Mouse (Mus musculus) lung, postnatal 0 days (tissue): ENCODE data around the gene Use1. TPM values are rescaled to one million over a fixed set of nuclear protein-coding genes. Genes with fewer than 3 reads are reported as not detected.

Experiments used
- ATAC-seq: fragments of 200-750 bp; cut with Nextera tagmentation; 2 replicates; pipeline ENCODE4 v1.8.0; 2017; ENCODE audit warnings: moderate library complexity
- DNase-seq: peaks from one replicate; pipeline ENCODE4 v3.0.0-alpha.2; 2016; ENCODE audit warnings: low spot score
- H3K27ac ChIP-seq: fragments of 300-500 bp; sonication (generic); 2 replicates; pipeline ENCODE4 v1.5.1; 2014; ENCODE audit warnings: antibody characterized with exemption, mild to moderate bottlenecking, low read length, mixed read lengths
- H3K27me3 ChIP-seq: fragments of 300-500 bp; sonication (generic); replicated peaks from 2 replicates; pipeline ENCODE4 v1.6.1; 2014; ENCODE audit warnings: low read length, mixed read lengths; ENCODE audit not compliant: insufficient read depth
- H3K36me3 ChIP-seq: fragments of 300-500 bp; sonication (generic); 2 replicates; pipeline ENCODE4 v1.6.1; 2014; ENCODE audit warnings: low read length, mixed read lengths; ENCODE audit not compliant: insufficient read depth
- H3K4me1 ChIP-seq: fragments of 300-500 bp; sonication (generic); 2 replicates; pipeline ENCODE4 v1.6.1; 2014; ENCODE audit warnings: antibody characterized with exemption, low read depth, low read length, mixed read lengths; ENCODE audit not compliant: insufficient read depth
- H3K4me2 ChIP-seq: fragments of 300-500 bp; sonication (generic); replicated peaks from 2 replicates; pipeline ENCODE4 v1.6.1; 2014; ENCODE audit warnings: low read depth, mild to moderate bottlenecking, low read length, moderate library complexity, mixed read lengths
- H3K4me3 ChIP-seq: fragments of 300-500 bp; sonication (generic); 2 replicates; pipeline ENCODE4 v1.5.1; 2014; ENCODE audit warnings: low read depth, low read length
- H3K9ac ChIP-seq: fragments of 300-500 bp; sonication (generic); replicated peaks from 2 replicates; pipeline ENCODE4 v1.6.1; 2014; ENCODE audit warnings: low read depth, mild to moderate bottlenecking
- H3K9me3 ChIP-seq: fragments of 300-500 bp; sonication (generic); 2 replicates; pipeline ENCODE4 v1.6.1; 2016; ENCODE audit warnings: low read length, mixed read lengths
- CTCF ChIP-seq: IDR thresholded peaks from 2 replicates; pipeline ENCODE4 v1.5.1; 2016; ENCODE audit warnings: antibody characterized with exemption, mild to moderate bottlenecking
- EP300 ChIP-seq: IDR thresholded peaks from 2 replicates; pipeline ENCODE4 v1.6.1; 2016; ENCODE audit warnings: antibody characterized with exemption, mild to moderate bottlenecking, control low read depth
- WGBS: fragments of 180-500 bp; shearing (Covaris S2); extraction: QIAGEN DNeasy Blood & Tissue Kit; methylation state at CpG from one replicate; pipeline ENCODE4 v1.1.7; 2014; 5-methylcytosine and 5-hydroxymethylcytosine counted together
- polyA plus RNA-seq: library from polyadenylated mRNA; unstranded; fragments of >200 nt; fragmentation: Nextera tagmentation; extraction: Ambion mirVana; gene quantifications from 2 replicates; pipeline ENCODE4 v1.2.1, GENCODE M21; 2015

Gene Use1
- polyA plus RNA-seq, 1 experiment from 2014 or later: 136 TPM

- Histone ChIP-seq H3K27me3 (no peaks in the 10 kb centered on the region), H3K9ac (peak overlapping the region; percentile 84), H3K27ac (peak overlapping the region; percentile 94), H3K4me1 (peaks cover 37% of the 10 kb centered on the region), H3K4me2 (peak overlapping the region; percentile 99), H3K4me3 (peak overlapping the region; percentile 93), H3K36me3 (peaks cover 3% of the 10 kb centered on the region; the same call in 1 of the 2 replicates), H3K9me3 (no peaks in the 10 kb centered on the region)
- ATAC-seq (no peak), DNase-seq (no peak)
- WGBS: under 1% methylated on average over 68 of the region's 72 CpGs
- TF ChIP-seq EP300 (no peak), CTCF (no peak)
Observed at GRCm38 (mm10) chr8:71380178-71381171, 13.8 kb downstream of the Use1 start.

- Histone ChIP-seq H3K27ac (peak within 1 kb of the TSS; percentile 94), H3K4me1 (peaks cover 29% of the 10 kb centered on the region), H3K4me3 (peak within 1 kb of the TSS; percentile 93), H3K9ac (peak within 1 kb of the TSS; percentile 84), H3K27me3 (no peaks in the 10 kb centered on the region), H3K9me3 (no peaks in the 10 kb centered on the region), H3K36me3 (0 out of 2 replicates have a peak, but pooled peaks cover 3% of the 10 kb centered on the region), H3K4me2 (peak within 1 kb of the TSS; percentile 99)
- ATAC-seq: peak; percentile 59
- peak; percentile 72 for DNase-seq
- TF ChIP-seq EP300 (no peak), CTCF (no peak; the same call in 1 of the 2 replicates)
- WGBS: 5% methylated on average over 44 of the region's 89 CpGs
Observed at GRCm38 (mm10) chr8:71381421-71381970, 14.8 kb downstream of the Use1 start, which contains the start of gene Nr2f6. Gene Nr2f6 (minus strand): TSS chr8:71381960.

- 4% methylated on average over 31 of the region's 80 CpGs for WGBS
- 0 out of 2 replicates have a peak, but pooled peaks cover 3% of the 10 kb centered on the region for H3K36me3 ChIP-seq
- ATAC-seq (peak; percentile 91), DNase-seq (peak; percentile 95)
- no peaks in the 10 kb centered on the region for H3K27me3 ChIP-seq
- H3K9ac ChIP-seq: peak overlapping the region; percentile 84
- H3K27ac ChIP-seq: peak overlapping the region; percentile 94
- H3K4me2 ChIP-seq: peak overlapping the region; percentile 99
- peak overlapping the region; percentile 93 for H3K4me3 ChIP-seq
- H3K9me3 ChIP-seq: no peaks in the 10 kb centered on the region
- peaks cover 27% of the 10 kb centered on the region for H3K4me1 ChIP-seq
- no peak for TF ChIP-seq EP300
- TF ChIP-seq CTCF: no peak
Observed at GRCm38 (mm10) chr8:71381971-71382961, 15.6 kb downstream of the Use1 start.

- no peak for TF ChIP-seq EP300
- no peak for TF ChIP-seq CTCF
- H3K36me3 ChIP-seq: no peaks in the 10 kb centered on the region
- ATAC-seq (no peak), DNase-seq (no peak)
- WGBS: 33% methylated on average over 12 of the region's 12 CpGs
- H3K27ac ChIP-seq: peak overlapping the region; percentile 94
- no peaks in the 10 kb centered on the region for H3K27me3 ChIP-seq
- H3K9ac ChIP-seq: no peak overlapping the region
- no peak overlapping the region for H3K4me3 ChIP-seq
- H3K4me1 ChIP-seq: peaks cover 27% of the 10 kb centered on the region
- no peaks in the 10 kb centered on the region for H3K9me3 ChIP-seq
- 0 out of 2 replicates have a peak overlapping the region, but pooled peaks have one; percentile 9 for H3K4me2 ChIP-seq
Observed at GRCm38 (mm10) chr8:71383396-71383795, 16.7 kb downstream of the Use1 start.

- Histone ChIP-seq H3K9ac (no peak overlapping the region), H3K9me3 (no peaks in the 10 kb centered on the region), H3K36me3 (no peaks in the 10 kb centered on the region), H3K4me1 (peaks cover 26% of the 10 kb centered on the region), H3K27ac (peak overlapping the region; percentile 94), H3K27me3 (no peaks in the 10 kb centered on the region), H3K4me2 (no peak overlapping the region), H3K4me3 (no peak overlapping the region)
- 29% methylated on average over 3 of the region's 3 CpGs for WGBS
- TF ChIP-seq EP300 (no peak), CTCF (no peak)
- peak; percentile 76 for DNase-seq
- ATAC-seq: peak; percentile 30
Observed at GRCm38 (mm10) chr8:71383860-71384259, 17.2 kb downstream of the Use1 start.
